Mouse (Mus musculus) cerebellum, adult (tissue): ENCODE results near the gene Vmp1.

Experiments used
- ATAC-seq: cut with Nextera tagmentation; 2 replicates; pipeline ENCODE4 v1.9.2; 2017; ENCODE audit warnings: mild to moderate bottlenecking, moderate library complexity, mixed read lengths; ENCODE audit not compliant: insufficient number of reproducible peaks, low FRiP score, low TSS enrichment

Vmp1 gene

GRCm38 (mm10) chr11:86587830-86588229 lies 95.8 kb downstream of the Vmp1 start:
- ATAC-seq: no peak

- ATAC-seq: no peak
These were observed 96.5 kb downstream of the Vmp1 start for GRCm38 (mm10) chr11:86586868-86587792.

- ATAC-seq: no peak
These were observed 97.3 kb downstream of the Vmp1 start for GRCm38 (mm10) chr11:86586177-86586867.

GRCm38 (mm10) chr11:86585598-86585984 lies 98.0 kb downstream of the Vmp1 start:
- ATAC-seq: no peak

GRCm38 (mm10) chr11:86584898-86585597 lies 98.6 kb downstream of the Vmp1 start:
- ATAC-seq: no peak

- no peak for ATAC-seq
These were observed 99.4 kb downstream of the Vmp1 start for GRCm38 (mm10) chr11:86583990-86584897.

- ATAC-seq: no peak
These were observed 100.3 kb downstream of the Vmp1 start for GRCm38 (mm10) chr11:86583313-86583825.

GRCm38 (mm10) chr11:86582543-86583260 lies 100.9 kb downstream of the Vmp1 start:
- ATAC-seq: no peak

- ATAC-seq: no peak
These were observed 101.6 kb downstream of the Vmp1 start for GRCm38 (mm10) chr11:86581943-86582542.

- no peak for ATAC-seq
These were observed 102.3 kb downstream of the Vmp1 start for GRCm38 (mm10) chr11:86581250-86581753.

- ATAC-seq: no peak
These were observed 103.1 kb downstream of the Vmp1 start for GRCm38 (mm10) chr11:86580319-86581113.

GRCm38 (mm10) chr11:86579731-86580318 lies 103.8 kb downstream of the Vmp1 start:
- no peak for ATAC-seq

GRCm38 (mm10) chr11:86578809-86579730 lies 104.6 kb downstream of the Vmp1 start:
- no peak for ATAC-seq

- no peak for ATAC-seq
These were observed 105.4 kb downstream of the Vmp1 start for GRCm38 (mm10) chr11:86578106-86578808.

GRCm38 (mm10) chr11:86577231-86577630 lies 106.4 kb downstream of the Vmp1 start:
- no peak for ATAC-seq
